Mouse (Mus musculus) liver, postnatal 0 days (tissue): Measurements from ENCODE around the gene Lurap1.

ENCODE experiments used
- CTCF ChIP-seq: sonication (generic); IDR thresholded peaks from 2 replicates; pipeline ENCODE4 v1.5.1; 2016; ENCODE audit warnings: antibody characterized with exemption, low read depth
- EP300 ChIP-seq: IDR thresholded peaks from 2 replicates; pipeline ENCODE4 v1.6.1; 2016; ENCODE audit warnings: antibody characterized with exemption, low read depth, mild to moderate bottlenecking

DNA sequence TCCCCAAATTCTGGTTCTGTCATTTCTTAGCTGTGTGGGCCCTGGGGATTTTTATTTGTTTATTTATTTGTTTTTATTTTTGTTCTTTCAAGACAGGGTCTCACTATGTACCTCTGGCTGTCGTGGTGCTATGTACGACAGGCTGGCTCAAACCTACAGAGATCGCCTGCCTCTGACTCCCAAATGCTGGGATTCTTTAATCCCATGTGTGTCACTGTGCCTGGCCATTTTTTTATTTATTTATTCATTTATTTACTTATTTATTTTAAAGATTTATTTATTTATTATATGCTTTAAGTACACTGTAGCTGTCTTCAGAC lies 18.2 kb upstream of the Lurap1 start:
- TF ChIP-seq CTCF (no peak), EP300 (no peak)
